Mouse (Mus musculus) kidney, postnatal 0 days (tissue): ENCODE measurements around the gene Igfbp5. TPM values are rescaled to one million over a fixed set of nuclear protein-coding genes. Genes with fewer than 3 reads are reported as not detected.

Experiments
- ATAC-seq: fragments of 200-750 bp; cut with Nextera tagmentation; replicated peaks from 2 replicates; pipeline ENCODE4 v1.8.0; 2017; ENCODE audit warnings: low read depth, moderate number of reproducible peaks, moderate TSS enrichment, moderate library complexity; ENCODE audit not compliant: low FRiP score
- DNase-seq: peaks from one replicate; pipeline ENCODE4 v3.0.0-alpha.2; 2016; ENCODE audit warnings: low spot score
- H3K27ac ChIP-seq: fragments of 300-500 bp; sonication (generic); 2 replicates; pipeline ENCODE4 v1.5.1; 2014; ENCODE audit warnings: mild to moderate bottlenecking
- H3K27me3 ChIP-seq: fragments of 300-500 bp; sonication (generic); 2 replicates; pipeline ENCODE4 v1.6.1; 2014; ENCODE audit warnings: low read length, mixed read lengths; ENCODE audit not compliant: insufficient read depth
- H3K36me3 ChIP-seq: fragments of 300-500 bp; sonication (generic); 2 replicates; pipeline ENCODE4 v1.6.1; 2014; ENCODE audit warnings: low read length, mixed read lengths; ENCODE audit not compliant: insufficient read depth
- H3K4me1 ChIP-seq: fragments of 300-500 bp; sonication (generic); replicated peaks from 2 replicates; pipeline ENCODE4 v1.6.1; 2014; ENCODE audit warnings: antibody characterized with exemption, low read length, mixed read lengths; ENCODE audit not compliant: insufficient read depth
- H3K4me2 ChIP-seq: fragments of 300-500 bp; sonication (generic); 2 replicates; pipeline ENCODE4 v1.6.1; 2014; ENCODE audit warnings: mild to moderate bottlenecking, low read length, moderate library complexity, mixed read lengths
- H3K4me3 ChIP-seq: fragments of 300-500 bp; sonication (generic); replicated peaks from 2 replicates; pipeline ENCODE4 v1.5.1; 2014; ENCODE audit warnings: low read depth, low read length
- H3K9ac ChIP-seq: fragments of 300-500 bp; sonication (generic); 2 replicates; pipeline ENCODE4 v1.6.1; 2014; ENCODE audit warnings: low read depth, low read length
- H3K9me3 ChIP-seq: fragments of 300-500 bp; sonication (generic); replicated peaks from 2 replicates; pipeline ENCODE4 v1.6.1; 2016; ENCODE audit warnings: low read length, inconsistent platforms, mixed read lengths
- CTCF ChIP-seq: IDR thresholded peaks from 2 replicates; pipeline ENCODE4 v1.5.1; 2016; ENCODE audit warnings: antibody characterized with exemption, low read depth, mild to moderate bottlenecking, moderate library complexity
- WGBS: fragments of 180-500 bp; shearing (Covaris S2); extraction: QIAGEN DNeasy Blood & Tissue Kit; methylation state at CpG from one replicate; pipeline ENCODE4 v1.1.7; 2014; 5-methylcytosine and 5-hydroxymethylcytosine counted together
- polyA plus RNA-seq: library from polyadenylated mRNA; unstranded; fragments of >200 nt; fragmentation: Nextera tagmentation; extraction: Ambion mirVana; gene quantifications from 2 replicates; pipeline ENCODE4 v1.2.1, GENCODE M21; 2015

The Igfbp5 gene
- polyA plus RNA-seq, 1 experiment from 2014 or later: 87.7 TPM

DNA sequence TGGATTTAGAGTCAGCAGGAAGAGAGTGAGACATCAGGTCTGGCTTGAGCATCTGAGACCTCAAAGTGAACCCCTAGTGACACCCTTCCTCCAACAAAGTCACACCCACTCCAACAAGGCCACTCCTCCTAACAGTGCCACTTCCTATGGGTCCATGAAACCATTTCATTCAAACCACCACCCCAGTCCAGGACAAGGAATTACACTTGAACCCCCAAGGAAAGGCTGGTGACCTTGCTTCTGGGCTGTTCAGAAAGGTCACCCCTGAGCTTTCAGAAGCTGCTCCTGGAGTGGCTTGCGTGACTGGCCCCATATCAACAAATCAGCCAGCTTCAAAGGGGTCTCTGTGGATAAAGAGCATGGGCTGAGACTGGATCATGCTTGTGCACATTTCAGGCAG, 20.9 kb downstream of the Igfbp5 start:
- Histone ChIP-seq H3K27ac (no peak overlapping the region), H3K27me3 (no peaks in the 10 kb centered on the region), H3K36me3 (no peaks in the 10 kb centered on the region), H3K4me1 (no peaks in the 10 kb centered on the region), H3K4me3 (no peak overlapping the region), H3K9ac (no peak overlapping the region), H3K4me2 (no peak overlapping the region), H3K9me3 (no peaks in the 10 kb centered on the region)
- DNase-seq: no peak
- no peak for ATAC-seq
- WGBS: 76% methylated on average over 1 of the region's 1 CpGs
- no peak for TF ChIP-seq CTCF

DNA sequence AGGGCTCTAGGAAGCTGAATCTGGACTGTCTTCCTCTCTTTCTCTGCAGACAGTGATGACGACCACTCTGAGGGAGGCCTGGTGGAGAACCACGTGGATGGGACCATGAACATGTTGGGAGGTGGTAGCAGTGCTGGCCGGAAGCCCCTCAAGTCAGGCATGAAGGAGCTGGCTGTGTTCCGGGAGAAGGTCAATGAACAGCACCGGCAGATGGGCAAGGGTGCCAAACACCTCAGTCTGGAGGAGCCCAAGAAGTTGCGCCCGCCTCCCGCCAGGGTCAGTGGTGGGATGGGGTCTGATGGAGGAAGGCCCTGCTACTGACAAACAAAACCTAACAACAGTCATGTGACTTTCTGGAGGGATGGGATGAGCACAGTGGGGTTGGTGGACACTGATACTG, 25.6 kb downstream of the Igfbp5 start:
- Histone ChIP-seq H3K4me2 (no peak overlapping the region), H3K27ac (no peak overlapping the region), H3K4me1 (no peaks in the 10 kb centered on the region), H3K27me3 (no peaks in the 10 kb centered on the region), H3K4me3 (no peak overlapping the region), H3K36me3 (no peaks in the 10 kb centered on the region), H3K9ac (no peak overlapping the region), H3K9me3 (no peaks in the 10 kb centered on the region)
- ATAC-seq: no peak
- 79% methylated on average over 8 of the region's 8 CpGs for WGBS
- DNase-seq: no peak
- TF ChIP-seq CTCF: no peak

DNA sequence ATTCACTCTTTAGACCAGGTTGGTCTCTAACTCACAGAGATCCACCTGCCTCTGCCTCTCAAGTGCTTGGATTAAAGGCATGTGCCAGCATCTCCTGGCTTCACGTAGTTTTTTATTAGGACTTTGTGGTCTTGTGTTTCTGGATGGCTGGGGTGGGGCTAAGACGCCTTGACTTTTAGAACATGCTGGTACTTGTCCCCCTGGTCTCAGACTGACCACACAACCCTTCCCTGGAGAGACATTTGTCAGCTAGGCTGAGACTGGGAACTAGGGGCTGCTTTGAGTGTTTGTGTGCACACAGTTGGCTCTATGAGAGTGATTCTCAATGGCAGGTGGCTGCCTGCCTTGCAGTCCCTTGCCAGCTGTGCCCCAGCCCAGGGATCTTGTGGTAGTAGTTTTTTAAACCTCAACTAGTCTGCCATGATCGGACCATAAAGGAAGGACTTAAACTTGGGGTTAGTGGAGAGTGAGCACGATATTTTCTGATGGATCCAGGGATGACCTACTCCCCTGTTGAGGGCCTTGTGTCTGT, 26.8 kb downstream of the Igfbp5 start:
- Histone ChIP-seq H3K4me3 (no peak overlapping the region), H3K9me3 (no peaks in the 10 kb centered on the region), H3K4me2 (no peak overlapping the region), H3K27me3 (no peaks in the 10 kb centered on the region), H3K36me3 (no peaks in the 10 kb centered on the region), H3K4me1 (no peaks in the 10 kb centered on the region), H3K9ac (no peak overlapping the region), H3K27ac (no peak overlapping the region)
- no peak for TF ChIP-seq CTCF
- WGBS: 92% methylated on average over 4 of the region's 4 CpGs
- ATAC-seq (no peak), DNase-seq (no peak)

DNA sequence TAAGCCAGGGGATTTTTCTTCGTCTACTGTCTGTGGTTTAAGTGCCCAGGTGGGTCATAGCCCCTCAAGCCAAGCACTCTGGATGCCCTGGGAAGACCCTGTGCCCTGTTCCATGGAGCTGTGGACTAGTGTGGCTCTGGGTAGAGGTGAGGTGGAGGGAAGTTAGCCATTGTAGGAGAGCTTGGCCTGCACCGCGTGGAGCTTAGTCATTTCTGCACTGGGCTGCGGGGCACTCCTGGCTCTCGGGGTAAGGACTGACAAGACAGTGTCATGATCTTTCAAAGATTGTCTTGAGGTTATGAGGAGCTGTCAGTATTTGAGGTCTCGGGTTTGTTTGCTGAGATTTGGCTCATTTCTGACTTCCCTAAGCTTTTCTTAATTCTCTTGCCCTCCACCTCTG, 30.0 kb downstream of the Igfbp5 start:
- H3K4me1 ChIP-seq: no peaks in the 10 kb centered on the region
- H3K36me3 ChIP-seq: no peaks in the 10 kb centered on the region
- no peaks in the 10 kb centered on the region for H3K27me3 ChIP-seq
- H3K4me3 ChIP-seq: no peak overlapping the region
- no peak for TF ChIP-seq CTCF
- no peak overlapping the region for H3K27ac ChIP-seq
- ATAC-seq (no peak), DNase-seq (no peak)
- H3K9ac ChIP-seq: no peak overlapping the region
- no peaks in the 10 kb centered on the region for H3K9me3 ChIP-seq
- no peak overlapping the region for H3K4me2 ChIP-seq
- 93% methylated on average over 6 of the region's 6 CpGs for WGBS

GRCm38 (mm10) chr1:72842666-72843459, 31.8 kb downstream of the Igfbp5 start:
- DNase-seq (no peak), ATAC-seq (no peak)
- H3K9me3 ChIP-seq: no peaks in the 10 kb centered on the region
- H3K4me3 ChIP-seq: no peak overlapping the region
- no peak overlapping the region for H3K9ac ChIP-seq
- TF ChIP-seq CTCF: no peak
- H3K4me2 ChIP-seq: no peak overlapping the region
- H3K27me3 ChIP-seq: no peaks in the 10 kb centered on the region
- no peak overlapping the region for H3K27ac ChIP-seq
- no peaks in the 10 kb centered on the region for H3K36me3 ChIP-seq
- H3K4me1 ChIP-seq: no peaks in the 10 kb centered on the region
- 88% methylated on average over 18 of the region's 18 CpGs for WGBS

DNA sequence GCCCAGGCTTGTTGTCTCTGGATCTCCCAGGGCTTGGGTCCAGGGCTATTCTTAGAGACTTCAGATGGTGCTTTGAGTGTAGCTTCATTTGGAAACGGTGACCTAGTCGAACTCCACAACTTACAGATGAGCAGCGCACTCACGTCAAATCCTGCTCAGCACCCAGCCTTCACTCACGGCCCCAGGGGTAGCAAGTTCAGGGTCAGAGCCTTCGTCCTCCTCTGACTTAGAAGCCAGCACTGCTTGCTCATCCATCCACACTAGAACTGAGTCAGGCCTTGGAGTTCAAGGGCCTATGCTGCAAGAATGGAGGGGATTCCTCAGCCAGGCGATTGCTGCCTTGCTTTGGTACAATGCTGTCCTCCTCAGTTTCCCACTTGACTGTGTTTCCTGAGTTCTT, 34.9 kb downstream of the Igfbp5 start:
- Histone ChIP-seq H3K9me3 (no peaks in the 10 kb centered on the region), H3K36me3 (no peaks in the 10 kb centered on the region), H3K4me1 (no peaks in the 10 kb centered on the region), H3K4me3 (no peak overlapping the region), H3K27ac (no peak overlapping the region), H3K9ac (no peak overlapping the region), H3K27me3 (no peaks in the 10 kb centered on the region), H3K4me2 (no peak overlapping the region)
- WGBS: 83% methylated on average over 7 of the region's 7 CpGs
- no peak for TF ChIP-seq CTCF
- DNase-seq (no peak), ATAC-seq (no peak)
